Mouse (Mus musculus): ENCODE data around the gene Gm45717. TPM values are rescaled to one million over a fixed set of nuclear protein-coding genes. Genes with fewer than 3 reads are reported as not detected.

Gene Gm45717
- polyA plus RNA-seq, 1 experiment: not detected

DNA sequence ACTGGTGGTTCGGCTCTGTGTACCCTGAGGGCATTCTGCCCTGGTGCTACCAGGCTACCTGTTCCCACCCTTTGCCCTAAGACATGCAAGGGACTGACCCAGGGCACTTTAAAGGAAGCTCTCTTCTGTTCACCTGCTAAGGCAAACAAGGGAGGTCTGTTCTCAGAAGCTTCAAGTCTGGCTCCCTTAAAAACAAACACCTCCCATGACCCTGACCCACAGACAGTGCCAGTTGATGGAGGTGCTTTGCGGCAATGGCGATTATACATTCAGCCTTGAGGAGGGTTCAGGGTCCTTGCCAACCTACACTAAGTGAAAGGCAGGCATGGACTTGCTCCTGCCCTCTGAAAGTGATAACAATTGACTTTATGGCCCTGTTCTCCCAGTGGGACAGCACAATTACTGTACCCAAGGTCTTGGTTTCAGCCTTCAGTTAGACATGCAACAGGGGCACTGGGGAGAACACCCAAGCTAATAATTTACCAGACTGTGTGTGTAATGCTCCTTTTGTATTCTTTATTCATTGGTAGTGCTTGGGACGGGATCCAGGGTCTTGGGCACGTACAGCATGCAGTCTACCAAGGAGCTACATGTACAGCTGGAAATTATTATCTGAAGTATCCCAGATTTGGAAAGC lies 42.8 kb downstream of the Gm45717 start:
- WGBS: 35% methylated on average over 5 of the region's 5 CpGs
- no peak for DNase-seq (ENCODE audit: low read depth, low spot score)

DNA sequence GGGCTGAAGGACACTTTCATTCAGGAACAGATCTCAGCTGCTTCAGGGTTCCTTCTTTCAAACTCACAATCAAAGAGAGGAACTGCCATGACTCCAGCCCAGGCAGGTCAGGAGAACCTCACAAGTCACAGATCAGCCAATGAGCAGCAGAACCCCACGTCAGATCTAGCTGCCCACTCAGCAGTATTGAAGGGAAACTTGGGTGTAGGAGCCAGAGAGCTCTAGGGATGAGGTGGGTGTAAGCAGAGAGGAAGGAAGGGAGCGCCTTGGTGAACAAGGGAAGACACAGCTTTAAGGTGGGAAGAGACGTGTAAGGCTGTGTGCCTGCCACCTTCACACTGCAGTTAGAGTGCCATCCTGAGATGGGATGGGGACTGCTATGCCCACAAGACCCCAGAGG lies 43.4 kb downstream of the Gm45717 start:
- WGBS: 40% methylated on average over 3 of the region's 3 CpGs
- DNase-seq (ENCODE audit: low read depth, low spot score): no peak

DNA sequence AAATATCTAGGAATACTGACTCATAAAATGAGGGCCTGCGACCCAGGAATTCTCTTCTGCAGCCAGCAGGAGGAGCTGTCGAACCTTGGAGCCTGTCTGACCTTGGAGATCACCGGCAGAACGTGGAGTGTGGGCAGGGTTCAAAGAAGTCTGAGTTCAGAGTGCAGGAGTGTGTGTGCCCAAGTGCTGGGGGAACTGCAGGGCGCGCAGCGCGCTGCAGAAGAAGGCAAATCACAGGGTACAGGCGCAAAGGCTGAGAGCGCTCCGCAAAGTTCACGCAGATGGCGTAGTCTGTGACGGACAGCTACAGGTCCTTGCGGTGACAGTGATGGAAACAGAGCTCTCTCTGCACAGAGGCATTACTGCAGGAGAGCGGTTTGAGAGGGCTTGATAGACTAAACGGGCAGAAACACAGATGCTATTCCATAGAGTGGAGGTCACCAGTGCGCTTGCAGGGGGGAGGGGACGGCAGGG lies 47.1 kb downstream of the Gm45717 start:
- WGBS: under 1% methylated on average over 19 of the region's 19 CpGs
- DNase-seq (ENCODE audit: low read depth, low spot score): no peak

DNA sequence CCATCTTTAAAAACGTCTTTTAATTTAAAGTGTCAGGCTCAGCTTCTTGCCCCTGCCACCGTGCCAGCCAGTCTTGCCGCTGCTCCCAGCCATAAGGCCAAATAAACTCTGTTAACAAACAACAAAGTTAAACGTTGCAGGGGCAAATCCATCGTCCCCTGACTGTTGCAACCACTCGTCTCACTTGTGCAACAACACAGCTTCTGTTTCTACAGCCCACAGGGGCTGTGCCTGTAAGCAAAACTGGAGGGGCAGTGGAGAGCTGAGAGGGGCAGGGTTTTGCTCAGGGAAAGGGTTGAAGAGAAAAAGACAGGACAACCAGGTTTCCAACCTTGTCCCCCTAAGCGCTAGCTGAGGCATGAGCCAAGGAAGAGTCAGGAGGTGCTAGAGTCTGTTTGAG lies 47.6 kb downstream of the Gm45717 start:
- DNase-seq (ENCODE audit: low read depth, low spot score): no peak
- 33% methylated on average over 7 of the region's 7 CpGs for WGBS

DNA sequence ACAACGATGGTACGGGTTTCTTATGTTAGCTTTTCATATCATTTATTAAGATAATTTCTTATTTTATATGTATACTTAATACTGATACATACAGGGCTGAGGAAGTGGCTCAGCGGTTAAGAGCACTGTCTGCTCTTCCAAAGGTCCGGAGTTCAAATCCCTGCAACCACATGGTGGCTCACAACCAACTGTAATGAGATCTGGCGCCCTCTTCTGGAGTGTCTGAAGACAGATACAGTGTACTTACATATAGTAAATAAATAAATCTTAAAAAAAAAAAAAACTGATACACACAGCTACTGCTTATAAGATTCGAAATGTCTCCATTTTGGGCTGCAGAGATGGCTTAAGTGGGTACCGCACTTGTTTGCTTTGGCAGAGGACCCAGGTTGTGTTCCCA lies 48.0 kb downstream of the Gm45717 start:
- DNase-seq (ENCODE audit: low read depth, low spot score): no peak
- WGBS: 85% methylated on average over 7 of the region's 7 CpGs

DNA sequence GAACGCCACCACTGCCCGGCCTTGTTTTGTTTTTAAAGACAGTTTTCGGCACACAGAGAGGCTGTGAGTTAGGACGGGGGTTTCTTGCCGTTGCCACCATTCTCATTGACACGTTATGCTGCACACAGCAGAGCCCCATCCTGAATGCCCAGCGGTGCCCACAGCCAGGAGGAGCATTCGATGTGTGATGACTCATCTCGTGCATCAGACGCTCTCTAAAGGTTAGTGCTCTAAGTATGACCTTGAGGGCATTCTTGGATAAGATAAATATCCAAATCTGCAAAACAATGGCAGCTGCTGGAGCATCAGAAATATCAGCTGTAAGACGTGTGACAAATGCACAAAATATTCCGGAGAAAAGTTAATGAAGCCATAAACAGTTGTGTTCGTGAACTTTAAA lies 48.6 kb downstream of the Gm45717 start:
- WGBS: 76% methylated on average over 13 of the region's 13 CpGs
- DNase-seq (ENCODE audit: low read depth, low spot score): no peak

DNA sequence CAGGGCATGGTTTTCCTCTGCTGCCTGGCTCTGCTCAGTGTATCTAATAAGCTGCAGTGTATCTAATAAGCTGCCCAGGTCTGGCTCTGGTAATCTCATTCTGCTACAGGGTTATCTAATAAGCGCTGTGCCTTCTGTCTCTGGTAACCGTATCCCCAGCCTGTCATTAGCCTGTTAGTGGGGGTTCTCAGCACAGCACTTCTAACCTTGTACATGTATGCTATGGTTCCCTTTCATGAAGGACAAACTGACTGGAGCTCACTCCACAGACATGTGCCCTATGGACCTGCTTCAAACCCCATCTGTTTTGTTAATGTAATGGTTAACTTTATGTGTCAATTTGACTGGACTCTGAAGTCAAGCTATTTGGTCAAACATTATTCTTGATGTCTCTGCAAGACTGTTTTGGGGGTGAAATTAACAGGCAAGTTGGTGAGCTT lies 50.1 kb downstream of the Gm45717 start:
- 77% methylated on average over 2 of the region's 2 CpGs for whole genome bisulfite sequencing

DNA sequence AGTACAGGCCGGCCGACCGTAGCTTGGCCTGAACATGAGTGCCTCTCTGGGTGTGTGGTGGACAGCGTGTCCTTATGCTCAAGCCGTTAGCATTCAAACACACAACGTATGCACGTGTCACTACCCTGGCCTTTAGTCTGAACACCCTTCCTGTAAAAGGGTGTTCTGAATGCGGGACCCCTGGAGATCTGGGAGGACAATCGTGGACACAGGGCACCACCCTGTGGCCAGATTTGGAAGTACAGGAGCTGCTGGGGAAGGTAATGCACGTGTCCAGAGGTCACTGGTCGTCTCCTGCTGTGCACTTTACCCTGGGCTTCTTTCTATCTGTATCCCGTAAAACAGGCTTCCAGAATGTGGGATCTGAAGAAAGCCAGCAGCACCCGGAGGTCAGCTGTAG lies 52.5 kb downstream of the Gm45717 start:
- WGBS: 27% methylated on average over 13 of the region's 13 CpGs
- no peak for DNase-seq (ENCODE audit: low read depth, low spot score)

More for the DNA sequence above, 50.1 kb downstream of the Gm45717 start:
- DNase-seq (ENCODE audit: low read depth, low spot score): no peak

DNA sequence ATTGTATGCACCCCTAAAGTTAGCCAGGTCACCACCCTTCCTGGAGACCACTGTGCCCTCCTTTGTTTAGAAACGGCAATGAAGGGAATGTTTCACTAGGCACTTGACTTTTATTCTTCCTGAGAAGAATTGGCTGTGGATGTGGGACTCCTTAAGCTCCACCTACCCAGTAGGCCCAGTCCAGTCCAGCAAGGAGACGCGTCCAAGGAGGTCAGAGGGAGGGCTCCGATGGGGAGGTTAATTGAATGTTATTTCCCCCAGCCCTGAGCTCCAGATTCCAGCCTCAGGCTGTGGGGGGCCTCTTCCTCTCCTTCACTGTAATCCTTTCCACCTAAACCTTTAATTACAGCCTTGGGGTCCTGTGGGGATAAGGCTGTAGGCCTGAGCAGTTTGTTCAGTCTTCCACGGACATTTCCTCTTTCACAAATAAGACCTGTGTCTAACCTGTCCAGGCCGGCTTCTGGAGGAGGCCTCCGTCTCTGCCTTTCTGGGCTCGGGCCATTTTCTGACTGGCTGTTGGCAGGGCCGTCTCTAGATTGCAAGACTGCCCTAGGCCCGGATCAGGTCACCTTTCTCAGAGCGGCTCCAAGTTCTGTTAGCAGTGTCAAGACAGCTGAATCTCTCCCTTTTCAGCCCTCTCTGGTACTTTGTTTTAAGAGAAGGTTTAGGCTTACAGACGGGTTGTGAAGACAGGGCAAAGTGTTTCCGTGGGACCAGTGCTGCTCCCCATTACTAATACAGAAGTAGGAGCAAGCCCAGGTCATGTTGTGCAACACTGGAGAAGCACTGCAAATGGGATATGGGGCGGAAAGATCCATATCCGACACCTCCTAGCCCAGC lies 53.5 kb downstream of the Gm45717 start:
- no peak for DNase-seq (ENCODE audit: low read depth, low spot score)
- 86% methylated on average over 15 of the region's 15 CpGs for WGBS

DNA sequence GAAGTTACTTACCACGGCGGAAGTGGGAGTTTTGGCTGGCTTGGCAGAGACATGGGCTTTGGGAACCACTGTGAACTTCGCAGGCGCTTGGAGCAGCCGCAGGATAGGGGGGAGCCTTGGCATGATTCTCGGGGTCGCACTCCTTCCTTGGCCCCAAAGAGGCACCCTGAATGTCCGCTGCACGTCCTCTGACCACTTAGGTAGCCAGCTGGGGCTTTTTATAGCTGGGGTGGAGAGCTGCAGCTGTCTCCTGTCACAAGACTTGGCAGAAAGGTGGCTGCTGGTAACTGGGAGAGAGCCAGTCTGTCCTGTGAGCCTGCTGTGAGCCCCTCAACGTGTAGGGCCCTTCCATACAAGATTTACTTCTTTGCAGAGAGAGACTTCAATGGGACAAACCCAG lies 55.5 kb downstream of the Gm45717 start, which contains the start of gene Cox8b:
TSS of gene Cox8b (minus strand) at position 227 of the 400 bp plus-strand sequence.
- WGBS: 58% methylated on average over 10 of the region's 10 CpGs
- DNase-seq (ENCODE audit: low read depth, low spot score): no peak

Other genes starting within 250 kb of the Gm45717 start
- gene Cyp2e1, start 192.2 kb downstream of the Gm45717 start, polyA plus RNA-seq (2012; rRNA removed): 0.75 and 1.4 TPM in 2 replicates
- not detected in 2 replicates for gene Syce1, start 168.1 kb downstream of the Gm45717 start, polyA plus RNA-seq (2012; rRNA removed)
- 0.15 and 0.20 TPM in 2 replicates for gene Zfp941, start 133.8 kb downstream of the Gm45717 start, polyA plus RNA-seq (2012; rRNA removed)
- 47.2 and 49.4 TPM in 2 replicates for gene Urah, start 120.9 kb downstream of the Gm45717 start, polyA plus RNA-seq (2012; rRNA removed)
- gene Scgb1c1, start 110.4 kb downstream of the Gm45717 start, polyA plus RNA-seq (2012; rRNA removed): not detected in 2 replicates
- not detected in 2 replicates for gene Odf3, start 108.1 kb downstream of the Gm45717 start, polyA plus RNA-seq (2012; rRNA removed)
- gene Gm45785, start 99.6 kb downstream of the Gm45717 start, polyA plus RNA-seq (2012; rRNA removed): not detected in 2 replicates
- 93.2 and 103 TPM in 2 replicates for gene Ric8a, start 99.0 kb downstream of the Gm45717 start, polyA plus RNA-seq (2012; rRNA removed)
- 22.0 and 22.5 TPM in 2 replicates for gene Bet1l, start 98.4 kb downstream of the Gm45717 start, polyA plus RNA-seq (2012; rRNA removed)
- 79.6 and 86.8 TPM in 2 replicates for gene Psmd13, start 74.0 kb downstream of the Gm45717 start, polyA plus RNA-seq (2012; rRNA removed)
- 18.4 and 23.3 TPM in 2 replicates for gene Sirt3, start 73.6 kb downstream of the Gm45717 start, polyA plus RNA-seq (2012; rRNA removed)
- gene Cox8b, start 55.5 kb downstream of the Gm45717 start, polyA plus RNA-seq (2012; rRNA removed): 3.4 and 4.4 TPM in 2 replicates
- 93.6 and 138 TPM in 2 replicates for gene Nlrp6, start 35.0 kb downstream of the Gm45717 start, polyA plus RNA-seq (2012; rRNA removed)
- gene Pgghg, start 14.5 kb downstream of the Gm45717 start, polyA plus RNA-seq (2012; rRNA removed): 20.5 and 23.1 TPM in 2 replicates
- gene Ifitm5, start 5.6 kb downstream of the Gm45717 start, polyA plus RNA-seq (2012; rRNA removed): 0.86 and 0.95 TPM in 2 replicates
- 596 and 675 TPM in 2 replicates for gene Ifitm2, start 50 bp upstream of the Gm45717 start, polyA plus RNA-seq (2012; rRNA removed)
- 138 and 161 TPM in 2 replicates for gene Ifitm1, start 11.3 kb upstream of the Gm45717 start, polyA plus RNA-seq (2012; rRNA removed)
- gene Ifitm3, start 54.8 kb upstream of the Gm45717 start, polyA plus RNA-seq (2012; rRNA removed): 306 and 461 TPM in 2 replicates
- gene Ifitm6, start 62.0 kb upstream of the Gm45717 start, polyA plus RNA-seq (2012; rRNA removed): 6.3 and 8.3 TPM in 2 replicates
- not detected in 2 replicates for gene Gm17387, start 73.2 kb upstream of the Gm45717 start, polyA plus RNA-seq (2012; rRNA removed)
- gene B4galnt4, start 105.2 kb upstream of the Gm45717 start, polyA plus RNA-seq (2012; rRNA removed): 15.8 and 22.3 TPM in 2 replicates
- 101 and 143 TPM in 2 replicates for gene Pkp3, start 122.3 kb upstream of the Gm45717 start, polyA plus RNA-seq (2012; rRNA removed)
- gene Sigirr, start 144.6 kb upstream of the Gm45717 start, polyA plus RNA-seq (2012; rRNA removed): 41.3 and 41.8 TPM in 2 replicates
- 143 and 205 TPM in 2 replicates for gene Ano9, start 161.9 kb upstream of the Gm45717 start, polyA plus RNA-seq (2012; rRNA removed)
- gene Ptdss2, start 166.4 kb upstream of the Gm45717 start, polyA plus RNA-seq (2012; rRNA removed): 23.6 and 28.1 TPM in 2 replicates
- 146 and 149 TPM in 2 replicates for gene Rnh1, start 216.9 kb upstream of the Gm45717 start, polyA plus RNA-seq (2012; rRNA removed)
- 82.1 and 91.7 TPM in 2 replicates for gene Hras, start 238.1 kb upstream of the Gm45717 start, polyA plus RNA-seq (2012; rRNA removed)
- gene Lrrc56, start 238.2 kb upstream of the Gm45717 start, polyA plus RNA-seq (2012; rRNA removed): 5.4 and 7.2 TPM in 2 replicates